Mouse (Mus musculus) frontal cortex, postnatal 36 days (tissue): ENCODE measurements at regions not wholly inside any gene's neighbourhood (a gene's known extent, or its start where the extent isn't known, plus 50 kb on each side); places are given as distances from the start of the nearest gene placed in this dataset.
"Not testable (repeated sequence)": the region's sequence is repeated elsewhere in the genome, so short reads cannot be mapped to it uniquely, and the experiment has no call there.

Source experiments
- DNase-seq, 2 experiments: peaks; one replicate each; pipeline ENCODE4 v3.0.0; 2022; ENCODE audit warnings: low spot score in 2 of 2

DNA sequence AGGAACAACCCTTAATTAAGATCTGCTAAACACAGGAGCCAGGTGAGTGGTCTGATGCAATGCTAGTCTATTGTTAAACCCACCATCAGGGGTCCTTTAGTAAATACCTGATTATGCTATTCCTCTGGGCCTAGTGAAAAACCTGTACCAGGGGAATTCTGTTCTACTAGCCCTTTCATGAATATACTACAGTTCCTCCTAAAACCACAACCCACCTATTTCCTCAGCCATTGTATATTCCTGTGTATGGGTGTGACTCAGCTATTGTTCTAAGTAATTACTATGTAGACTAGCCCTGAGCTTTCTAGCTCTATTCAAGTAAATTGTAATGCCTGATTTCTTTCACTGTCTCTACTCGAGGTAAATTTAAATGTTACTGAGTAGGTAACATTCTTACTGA, 57.0 kb upstream of the Egfem1 start:
- DNase-seq: not testable (repeated sequence)

DNA sequence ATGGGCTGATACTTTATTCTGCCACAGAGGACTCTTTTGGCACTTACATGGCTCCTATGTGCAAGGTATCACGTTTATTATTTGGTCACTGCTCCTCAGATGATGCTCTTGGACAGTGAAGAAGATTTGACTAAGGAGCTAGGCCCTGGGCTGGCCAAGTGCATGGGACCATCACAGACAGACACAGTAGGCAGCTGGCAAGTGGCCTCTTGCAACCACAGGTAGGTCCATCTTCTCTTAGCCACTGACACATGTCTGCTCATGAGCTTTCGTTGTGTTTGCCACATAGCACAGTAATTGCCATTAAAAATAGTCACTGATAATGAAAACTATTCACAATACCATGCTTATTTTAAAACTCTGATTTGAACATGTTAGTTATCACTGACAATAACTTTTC, 54.1 kb upstream of the Egfem1 start:
- DNase-seq: no peak

DNA sequence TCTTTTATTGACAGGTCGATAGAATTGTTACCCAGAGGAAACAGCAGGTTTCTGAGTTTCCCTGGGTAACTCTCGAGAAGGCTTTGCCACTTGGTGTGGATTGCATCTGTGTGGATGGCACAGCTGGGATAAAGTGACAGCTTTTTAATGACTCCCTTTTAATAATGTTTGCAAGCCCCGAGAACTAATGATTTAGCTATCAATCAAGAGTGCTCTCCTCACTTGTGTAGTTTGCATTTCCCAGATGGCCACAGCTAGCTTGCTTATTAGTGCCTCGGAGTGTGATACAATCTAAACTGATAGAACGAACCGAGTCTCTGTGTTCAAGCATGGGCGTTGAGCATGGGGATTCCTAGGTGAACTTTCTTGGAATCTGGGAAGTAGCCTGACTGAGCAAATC, 51.0 kb upstream of the Egfem1 start:
- no peak for DNase-seq

DNA sequence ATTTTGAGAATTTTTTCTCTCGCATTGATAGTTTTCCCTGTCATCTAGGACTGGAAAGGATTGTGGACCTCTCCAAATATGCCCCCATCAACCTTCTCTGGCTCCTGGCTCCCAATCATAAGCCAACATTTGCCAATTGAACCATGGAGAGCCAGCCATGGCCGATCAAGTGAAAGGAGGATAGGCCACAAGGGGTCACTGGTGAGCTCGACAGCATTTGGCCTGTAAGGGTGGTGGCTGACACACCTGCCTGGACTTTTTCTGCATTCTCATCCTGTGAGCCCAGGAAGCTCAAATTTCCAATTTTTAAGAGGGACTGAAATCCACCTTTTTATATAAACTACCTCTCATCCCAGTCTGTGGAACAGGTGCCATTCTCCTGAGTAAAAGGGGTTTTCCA, 50.0 kb upstream of the Egfem1 start:
- DNase-seq: peak in 1 of 2 experiments; percentile 6
